Mouse (Mus musculus) E14TG2a.4 (cell line): ENCODE results near the gene Epn2.

Experiments
- CTCF ChIP-seq: conservative IDR thresholded peaks from 2 replicates; pipeline ENCODE4 v1.5.1; 2014; ENCODE audit warnings: low read length
- NANOG ChIP-seq: IDR thresholded peaks from 2 replicates; pipeline ENCODE4 v1.6.1; 2014; ENCODE audit warnings: borderline replicate concordance, low read length, mixed read lengths
- POU5F1 ChIP-seq: IDR thresholded peaks from 2 replicates; pipeline ENCODE4 v1.6.1; 2014; ENCODE audit warnings: low read length, borderline replicate concordance

- peak; percentile 76 for TF ChIP-seq CTCF
- no peak for TF ChIP-seq NANOG
- TF ChIP-seq POU5F1: no peak
Measured at GRCm38 (mm10) chr11:61620254-61620670, 40.8 kb upstream of the Epn2 start.
